Mouse (Mus musculus): ENCODE results near the gene Cntnap2. TPM values are rescaled to one million over a fixed set of nuclear protein-coding genes. Genes with fewer than 3 reads are reported as not detected.

Gene Cntnap2
- total and polyA plus RNA-seq, 3 experiments: 0.05 TPM; not detected in 2

DNA sequence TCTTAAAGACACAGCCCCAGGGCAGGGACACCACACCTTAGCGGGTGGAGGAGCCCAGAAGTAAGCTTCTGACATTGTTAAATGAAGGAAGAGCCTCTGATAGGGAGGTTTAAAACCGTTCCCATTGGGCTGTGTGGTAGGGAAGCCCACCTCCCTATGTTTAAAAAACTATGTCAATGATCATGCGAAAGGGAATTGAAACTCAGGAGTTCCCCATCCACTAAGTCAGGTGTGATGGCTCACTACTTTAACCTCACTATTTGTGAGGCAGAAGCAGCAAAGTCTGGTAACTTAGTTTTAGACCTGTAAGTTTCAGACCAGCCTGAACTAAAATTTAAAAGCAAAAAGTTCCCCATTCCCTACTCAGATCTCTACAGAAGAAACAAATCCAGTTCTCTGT is 2210.3 kb downstream of the Cntnap2 start:
- Histone ChIP-seq H3K4me1 (ENCODE audit: insufficient read depth, low read depth, low read length) (no peaks in the 10 kb centered on the region), H3K4me3 (ENCODE audit: low read depth, low read length) (no peak overlapping the region), H3K36me3 (replicated peaks) (no peaks in the 10 kb centered on the region), H3K9me3 (replicated peaks) (no peaks in the 10 kb centered on the region), H3K27me3 (ENCODE audit: insufficient read depth, low read length) (peaks cover 5% of the 10 kb centered on the region)
- ATAC-seq (ENCODE audit: extremely low read depth, insufficient number of reproducible peaks, low FRiP score, poor library complexity, severe bottlenecking) (no peak), DNase-seq (ENCODE audit: low spot score) (no peak)
- TF ChIP-seq TAL1 (conservative IDR thresholded peaks at IDR 0.05; ENCODE audit: low read depth, low read length): no peak
- TF ChIP-seq POLR2AphosphoS5 (IDR thresholded peaks at IDR 0.05; ENCODE audit: insufficient replicate concordance, low read depth, low read length): no peak
- TF ChIP-seq GATA1 (IDR thresholded peaks at IDR 0.05; ENCODE audit: borderline replicate concordance, low read length): no peak
- no peak for TF ChIP-seq GATA2 (IDR thresholded peaks at IDR 0.05; ENCODE audit: borderline replicate concordance, low read depth, low read length)
- no peak for TF ChIP-seq CTCF (IDR thresholded peaks at IDR 0.05; ENCODE audit: low read depth, low read length)

DNA sequence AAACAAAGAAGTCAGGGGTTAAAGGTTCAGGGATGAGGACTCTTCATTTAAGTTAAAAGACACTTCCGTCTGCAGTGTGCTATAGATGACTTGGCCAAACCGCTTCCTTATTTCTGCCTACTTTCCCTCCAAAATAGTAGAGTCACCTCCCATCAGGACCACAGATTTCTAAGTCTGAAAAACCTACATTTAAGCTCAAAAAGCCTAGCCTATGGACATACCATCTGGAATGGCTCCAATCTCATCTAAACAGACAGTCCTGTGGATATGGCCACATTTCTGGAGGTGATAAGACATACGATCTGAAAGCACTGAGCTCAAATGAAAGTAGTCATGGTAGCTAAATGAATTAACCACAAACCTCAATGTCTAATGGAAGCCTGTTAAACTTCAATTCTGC is 2212.4 kb downstream of the Cntnap2 start:
- ATAC-seq (ENCODE audit: extremely low read depth, insufficient number of reproducible peaks, low FRiP score, poor library complexity, severe bottlenecking) (no peak), DNase-seq (ENCODE audit: low spot score) (no peak)
- Histone ChIP-seq H3K4me1 (ENCODE audit: insufficient read depth, low read depth, low read length) (no peaks in the 10 kb centered on the region), H3K36me3 (replicated peaks) (no peaks in the 10 kb centered on the region), H3K4me3 (ENCODE audit: low read depth, low read length) (no peak overlapping the region), H3K9me3 (replicated peaks) (no peaks in the 10 kb centered on the region), H3K27me3 (ENCODE audit: insufficient read depth, low read length) (peaks cover 9% of the 10 kb centered on the region)
- TF ChIP-seq POLR2AphosphoS5 (IDR thresholded peaks at IDR 0.05; ENCODE audit: insufficient replicate concordance, low read depth, low read length): no peak
- TF ChIP-seq GATA2 (IDR thresholded peaks at IDR 0.05; ENCODE audit: borderline replicate concordance, low read depth, low read length): no peak
- no peak for TF ChIP-seq CTCF (IDR thresholded peaks at IDR 0.05; ENCODE audit: low read depth, low read length)
- no peak for TF ChIP-seq GATA1 (IDR thresholded peaks at IDR 0.05; ENCODE audit: borderline replicate concordance, low read length)
- TF ChIP-seq TAL1 (conservative IDR thresholded peaks at IDR 0.05; ENCODE audit: low read depth, low read length): no peak

DNA sequence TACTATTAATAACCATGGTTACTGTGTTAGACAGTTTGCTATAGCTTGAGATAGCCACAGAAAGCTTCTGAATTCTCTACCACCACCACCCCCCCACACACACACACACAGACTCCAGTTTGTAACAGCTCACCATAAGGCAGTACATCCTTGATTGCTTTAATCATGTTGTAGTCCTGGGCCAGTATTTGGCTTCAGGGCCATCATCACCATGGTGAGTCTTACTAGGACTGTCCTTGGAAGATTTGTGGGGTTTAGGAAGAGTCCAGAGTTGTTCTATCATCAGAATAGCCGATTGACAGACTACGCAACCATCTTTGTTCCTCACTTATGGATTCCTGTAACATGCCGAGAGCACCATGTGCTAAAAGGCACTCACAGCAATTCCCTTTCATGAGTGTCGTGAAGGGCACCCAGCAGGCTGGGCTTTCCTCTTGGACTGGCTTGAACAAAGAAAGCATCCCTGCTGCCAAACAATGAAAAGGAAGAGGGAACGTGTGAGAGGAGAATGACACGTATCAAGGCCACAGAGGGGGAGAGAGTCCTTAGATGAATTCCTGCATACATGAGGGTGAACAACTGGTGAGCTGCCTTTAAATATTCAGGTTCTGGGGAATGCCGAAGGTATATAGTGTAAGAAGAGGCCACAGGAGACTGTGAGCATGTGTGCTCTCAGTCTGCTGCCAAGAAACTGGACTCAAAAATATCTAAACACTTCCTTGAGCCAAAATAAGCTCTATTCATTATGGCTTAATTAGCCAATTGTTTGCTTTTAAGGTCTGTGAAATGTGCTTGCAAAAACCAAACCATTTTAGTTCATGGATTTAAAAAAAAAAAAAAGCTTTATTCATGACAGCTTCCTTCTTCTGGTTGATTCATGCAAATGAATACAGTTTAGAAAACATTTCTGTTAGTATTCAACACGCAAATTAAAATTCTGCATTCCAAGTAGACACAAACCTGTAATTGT is 2213.7 kb downstream of the Cntnap2 start:
- no peaks in the 10 kb centered on the region for H3K4me1 ChIP-seq (ENCODE audit: insufficient read depth, low read depth, low read length)
- H3K9me3 ChIP-seq (replicated peaks): no peaks in the 10 kb centered on the region
- no peaks in the 10 kb centered on the region for H3K36me3 ChIP-seq (replicated peaks)
- no peak for DNase-seq (ENCODE audit: low spot score)
- H3K4me3 ChIP-seq (ENCODE audit: low read depth, low read length): no peak overlapping the region
- ATAC-seq (ENCODE audit: extremely low read depth, insufficient number of reproducible peaks, low FRiP score, poor library complexity, severe bottlenecking): no peak
- peaks cover 7% of the 10 kb centered on the region; the same call in 1 of the 2 replicates for H3K27me3 ChIP-seq (ENCODE audit: insufficient read depth, low read length)
- TF ChIP-seq TAL1 (conservative IDR thresholded peaks at IDR 0.05; ENCODE audit: low read depth, low read length): no peak

DNA sequence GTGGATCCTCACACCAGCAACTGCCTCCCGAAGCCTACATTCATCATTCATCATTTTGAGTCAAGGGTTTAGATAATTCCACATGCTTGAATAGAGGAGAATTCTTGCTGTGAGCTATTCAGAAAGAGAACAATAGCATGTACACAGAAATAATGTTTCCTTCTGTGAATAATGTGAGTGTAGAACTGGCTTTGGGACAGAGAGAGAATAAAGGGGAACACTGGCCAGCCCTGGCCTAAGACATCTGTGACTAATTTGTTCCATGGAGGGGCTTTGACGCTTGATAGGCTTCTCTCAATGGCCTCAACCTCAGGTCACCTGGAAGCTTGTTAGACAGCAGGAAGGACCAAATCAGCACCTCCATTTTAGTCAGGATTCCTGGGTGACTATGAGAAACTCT is 2215.9 kb downstream of the Cntnap2 start:
- Histone ChIP-seq H3K4me1 (ENCODE audit: insufficient read depth, low read depth, low read length) (no peaks in the 10 kb centered on the region), H3K9me3 (replicated peaks) (no peaks in the 10 kb centered on the region), H3K36me3 (replicated peaks) (no peaks in the 10 kb centered on the region), H3K4me3 (ENCODE audit: low read depth, low read length) (no peak overlapping the region), H3K27me3 (ENCODE audit: insufficient read depth, low read length) (peaks cover 5% of the 10 kb centered on the region; the same call in 1 of the 2 replicates)
- no peak for ATAC-seq (ENCODE audit: extremely low read depth, insufficient number of reproducible peaks, low FRiP score, poor library complexity, severe bottlenecking)
- TF ChIP-seq POLR2AphosphoS5 (IDR thresholded peaks at IDR 0.05; ENCODE audit: insufficient replicate concordance, low read depth, low read length) (no peak), GATA2 (IDR thresholded peaks at IDR 0.05; ENCODE audit: borderline replicate concordance, low read depth, low read length) (no peak), CTCF (IDR thresholded peaks at IDR 0.05; ENCODE audit: low read depth, low read length) (no peak), GATA1 (IDR thresholded peaks at IDR 0.05; ENCODE audit: borderline replicate concordance, low read length) (no peak), TAL1 (conservative IDR thresholded peaks at IDR 0.05; ENCODE audit: low read depth, low read length) (no peak)
- DNase-seq (ENCODE audit: low spot score): no peak

DNA sequence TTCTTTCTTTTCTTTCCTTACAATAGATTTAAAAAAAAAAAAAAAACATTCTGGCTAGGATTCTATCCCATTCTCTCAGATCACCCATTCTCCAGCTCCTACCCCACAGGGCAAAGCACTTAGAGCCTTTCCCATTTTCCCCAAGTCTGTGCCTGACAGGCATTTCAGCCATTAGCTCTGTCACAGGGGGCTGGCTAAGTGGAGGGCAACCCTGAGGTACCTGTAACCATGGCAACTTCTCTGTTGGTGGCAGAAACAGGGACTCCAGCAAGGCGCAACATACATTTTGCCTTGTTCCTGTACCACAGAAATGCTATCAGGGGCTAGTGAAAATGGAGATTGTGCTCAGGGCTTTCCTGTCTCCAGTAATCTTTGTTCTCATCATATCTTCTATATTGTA is 2220.0 kb downstream of the Cntnap2 start:
- no peak for ATAC-seq (ENCODE audit: extremely low read depth, insufficient number of reproducible peaks, low FRiP score, poor library complexity, severe bottlenecking)
- no peaks in the 10 kb centered on the region for H3K4me1 ChIP-seq (ENCODE audit: insufficient read depth, low read depth, low read length)

DNA sequence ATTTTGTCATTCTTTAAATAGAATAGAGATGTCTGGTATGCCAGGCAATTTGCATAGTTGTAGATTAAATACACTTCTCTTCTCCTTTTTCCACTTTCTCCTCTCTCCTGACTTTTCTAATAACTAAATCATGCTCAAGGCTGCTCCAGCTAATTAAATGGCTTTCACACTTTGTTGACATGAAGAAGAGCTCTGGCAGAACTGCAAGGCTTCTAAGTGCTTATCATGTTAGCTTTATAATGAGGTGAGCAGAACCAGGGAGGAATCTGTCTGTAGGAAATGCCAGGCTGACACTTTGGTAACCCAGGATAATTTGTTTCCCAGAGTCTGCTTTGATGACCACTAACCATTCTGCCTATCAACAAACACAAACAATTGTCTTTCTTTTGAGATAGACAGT is 2222.4 kb downstream of the Cntnap2 start:
- ATAC-seq (ENCODE audit: extremely low read depth, insufficient number of reproducible peaks, low FRiP score, poor library complexity, severe bottlenecking) (no peak), DNase-seq (ENCODE audit: low spot score) (no peak)
- no peak overlapping the region for H3K4me3 ChIP-seq (ENCODE audit: low read depth, low read length)
- TF ChIP-seq GATA2 (IDR thresholded peaks at IDR 0.05; ENCODE audit: borderline replicate concordance, low read depth, low read length) (no peak), TAL1 (conservative IDR thresholded peaks at IDR 0.05; ENCODE audit: low read depth, low read length) (no peak)
- H3K9me3 ChIP-seq (replicated peaks): no peaks in the 10 kb centered on the region
- H3K27me3 ChIP-seq (ENCODE audit: insufficient read depth, low read length): no peaks in the 10 kb centered on the region
- H3K36me3 ChIP-seq (replicated peaks): no peaks in the 10 kb centered on the region
- H3K4me1 ChIP-seq (ENCODE audit: insufficient read depth, low read depth, low read length): no peaks in the 10 kb centered on the region

More for the DNA sequence above, 2220.0 kb downstream of the Cntnap2 start:
- TF ChIP-seq POLR2AphosphoS5 (IDR thresholded peaks at IDR 0.05; ENCODE audit: insufficient replicate concordance, low read depth, low read length) (no peak), GATA2 (IDR thresholded peaks at IDR 0.05; ENCODE audit: borderline replicate concordance, low read depth, low read length) (no peak), GATA1 (IDR thresholded peaks at IDR 0.05; ENCODE audit: borderline replicate concordance, low read length) (no peak), TAL1 (conservative IDR thresholded peaks at IDR 0.05; ENCODE audit: low read depth, low read length) (no peak), CTCF (IDR thresholded peaks at IDR 0.05; ENCODE audit: low read depth, low read length) (no peak)
- H3K4me3 ChIP-seq (ENCODE audit: low read depth, low read length): no peak overlapping the region
- H3K9me3 ChIP-seq (replicated peaks): no peaks in the 10 kb centered on the region
- DNase-seq (ENCODE audit: low spot score): no peak
- H3K36me3 ChIP-seq (replicated peaks): no peaks in the 10 kb centered on the region
- H3K27me3 ChIP-seq (ENCODE audit: insufficient read depth, low read length): peaks cover 4% of the 10 kb centered on the region; the same call in 1 of the 2 replicates

All from G1E (cell line).